Mouse (Mus musculus): ENCODE data around the gene Clba1. TPM values are rescaled to one million over a fixed set of nuclear protein-coding genes. Genes with fewer than 3 reads are reported as not detected.

The Clba1 gene
- polyA plus RNA-seq, 1 experiment from 2014 or later: 46.3 TPM

GRCm38 (mm10) chr12:112858581-112859336, 50.0 kb downstream of the Clba1 start:
- CTCF ChIA-PET: no interaction called here
- DNase-seq (ENCODE audit: low read depth, low spot score) (no peak), ATAC-seq (no peak)
- no peak for TF ChIP-seq CTCF (IDR thresholded peaks at IDR 0.05)
- in situ Hi-C loops (cut with MboI; ENCODE audit: low pct_unique_long_range_greater_than_20kb): no loop called here
- POLR2A ChIA-PET: no interaction called here
- H3K27me3 ChIP-seq: no peaks in the 10 kb centered on the region

- no peak for DNase-seq (ENCODE audit: low read depth, low spot score)
- no peak for TF ChIP-seq CTCF (IDR thresholded peaks at IDR 0.05)
- in situ Hi-C loops (cut with MboI; ENCODE audit: low pct_unique_long_range_greater_than_20kb): no loop called here
- ChIA-PET POLR2A (no interaction called here), CTCF (no interaction called here)
- ATAC-seq: no peak
- no peaks in the 10 kb centered on the region for H3K27me3 ChIP-seq
These were observed 51.2 kb downstream of the Clba1 start for GRCm38 (mm10) chr12:112859930-112860329.

- in situ Hi-C loops (cut with MboI; ENCODE audit: low pct_unique_long_range_greater_than_20kb): no loop called here
- TF ChIP-seq CTCF (IDR thresholded peaks at IDR 0.05): no peak
- ATAC-seq: no peak
- no peak for DNase-seq (ENCODE audit: low read depth, low spot score)
- no peaks in the 10 kb centered on the region for H3K27me3 ChIP-seq
- ChIA-PET POLR2A (no interaction called here), CTCF (no interaction called here)
These were observed 52.0 kb downstream of the Clba1 start for GRCm38 (mm10) chr12:112860765-112861164.

GRCm38 (mm10) chr12:112861911-112862321, 53.2 kb downstream of the Clba1 start:
- H3K27me3 ChIP-seq: no peaks in the 10 kb centered on the region
- ChIA-PET CTCF (no interaction called here), POLR2A (no interaction called here)
- TF ChIP-seq CTCF (IDR thresholded peaks at IDR 0.05): no peak
- ATAC-seq (peak; percentile 24), DNase-seq (ENCODE audit: low read depth, low spot score) (no peak)
- in situ Hi-C loops (cut with MboI; ENCODE audit: low pct_unique_long_range_greater_than_20kb): no loop called here

GRCm38 (mm10) chr12:112864804-112865203, 56.1 kb downstream of the Clba1 start:
- TF ChIP-seq CTCF (IDR thresholded peaks at IDR 0.05): no peak
- H3K27me3 ChIP-seq: no peaks in the 10 kb centered on the region
- ChIA-PET POLR2A (interaction anchor here (0.5 kb wide), 1 partner anchor 105 kb away, joined by 3 read pairs; no protein-coding TSS in a partner anchor), CTCF (interaction anchor here (1.0 to 2.2 kb wide), 2 partner anchors 12 to 21 kb away, joined by 3 to 9 read pairs; no protein-coding TSS in a partner anchor)
- no peak for DNase-seq (ENCODE audit: low read depth, low spot score)
- in situ Hi-C loops (cut with MboI; ENCODE audit: low pct_unique_long_range_greater_than_20kb): no loop called here
- no peak for ATAC-seq

Other genes with a start within 250 kb of the Clba1 start
- 59.8 TPM for gene Inf2, start 220.2 kb upstream of the Clba1 start, polyA plus RNA-seq (2021)
- gene Adssl1, start 188.9 kb upstream of the Clba1 start, polyA plus RNA-seq (2021): 1.7 TPM
- 36.0 TPM for gene Siva1, start 164.3 kb upstream of the Clba1 start, polyA plus RNA-seq (2021)
- gene Akt1, start 134.1 kb upstream of the Clba1 start, polyA plus RNA-seq (2021): 281 TPM
- 4.7 TPM for gene Zbtb42, start 130.1 kb upstream of the Clba1 start, polyA plus RNA-seq (2021)
- 92.1 TPM for gene Cep170b, start 88.5 kb upstream of the Clba1 start, polyA plus RNA-seq (2021)
- gene Pld4, start 48.3 kb upstream of the Clba1 start, polyA plus RNA-seq (2021): 0.15 TPM
- 44.1 TPM for gene Ahnak2, start 6.3 kb upstream of the Clba1 start, polyA plus RNA-seq (2021)
- 23.5 TPM for gene Cdca4, start 20.5 kb downstream of the Clba1 start, polyA plus RNA-seq (2021)
- gene Gpr132, start 59.3 kb downstream of the Clba1 start, polyA plus RNA-seq (2021): not detected
- gene Jag2, start 120.8 kb downstream of the Clba1 start, polyA plus RNA-seq (2021): 8.0 TPM
- 55.9 TPM for gene Nudt14, start 133.2 kb downstream of the Clba1 start, polyA plus RNA-seq (2021)
- gene Btbd6, start 167.5 kb downstream of the Clba1 start, polyA plus RNA-seq (2021): 13.5 TPM
- gene Brf1, start 191.8 kb downstream of the Clba1 start, polyA plus RNA-seq (2021): 38.9 TPM
- gene Pacs2, start 205.6 kb downstream of the Clba1 start, polyA plus RNA-seq (2021): 70.8 TPM